8 mouse cellular contexts compared by ENCODE assay signal in genomic region chr6:85586805-85587367, GRCm38 (mm10). TPM values are rescaled to one million over a fixed set of nuclear protein-coding genes. Genes with fewer than 3 reads are reported as not detected.
DNase-seq lines count a peak whose midpoint lies in the region; ATAC-seq and TF ChIP-seq lines count a peak whose summit lies in the region.

No protein-coding gene starts in this region.

- peak; percentile 64 for TF ChIP-seq CTCF in liver, embryonic 14.5 days (IDR thresholded peaks at IDR 0.05; ENCODE audit: low read depth)

- peak overlapping the region; percentile 96; the same call in 1 of the 2 replicates for H3K27ac ChIP-seq in embryonic facial prominence, embryonic 10.5 days (replicated peaks)
- peak overlapping the region; percentile 91; the same call in 1 of the 2 replicates for H3K27ac ChIP-seq in hindbrain, embryonic 16.5 days (ENCODE audit: low read depth, low read length)
- no peak overlapping the region for H3K27ac ChIP-seq in liver, embryonic 14.5 days

- DNase-seq in cerebellum, adult 11 months: peak; percentile 35
- peak; percentile 82 for DNase-seq in ES-CJ7 (ENCODE audit: low read depth, low spot score)
- DNase-seq in embryonic facial prominence, embryonic 10.5 days (ENCODE audit: low spot score): peak; percentile 12
- DNase-seq in liver, embryonic 14.5 days (ENCODE audit: low read depth in 3 of 3, low spot score in 3 of 3): no peak
- DNase-seq in splenic B cell, adult 2 months (ENCODE audit: low read depth, low spot score): peak; percentile 35
- no peak for DNase-seq in gastrocnemius, postnatal 4 days (ENCODE audit: low spot score in 2 of 2)

- no peak for TF ChIP-seq EP300 in liver, embryonic 14.5 days (IDR thresholded peaks at IDR 0.05; ENCODE audit: low read depth)

- H3K9me3 ChIP-seq in embryonic facial prominence, embryonic 10.5 days: no peaks in the 10 kb centered on the region
- no peaks in the 10 kb centered on the region for H3K9me3 ChIP-seq in hindbrain, embryonic 16.5 days (ENCODE audit: control insufficient read depth, low read length)
- no peaks in the 10 kb centered on the region for H3K9me3 ChIP-seq in liver, embryonic 14.5 days (ENCODE audit: control insufficient read depth, low read length)

- peak overlapping the region; percentile 96 for H3K4me3 ChIP-seq in embryonic facial prominence, embryonic 10.5 days
- peak overlapping the region; percentile 97 for H3K4me3 ChIP-seq in hindbrain, embryonic 16.5 days (ENCODE audit: low read length)
- H3K4me3 ChIP-seq in liver, embryonic 14.5 days (ENCODE audit: insufficient read depth in 1 of 2, low read depth in 2 of 2, low read length in 2 of 2): peak overlapping the region in 1 of 2 experiments; percentile 92; a peak in 2 of 4 replicates

- 24% methylated on average over 9 of the region's 9 CpGs for WGBS in embryonic facial prominence, embryonic 10.5 days
- WGBS in hindbrain, embryonic 16.5 days: 32% methylated on average over 9 of the region's 9 CpGs
- WGBS in liver, embryonic 14.5 days (ENCODE audit: insufficient replicate concordance): 33% methylated on average over 9 of the region's 9 CpGs

- peak overlapping the region; percentile 75 for H3K4me2 ChIP-seq in hindbrain, embryonic 16.5 days (ENCODE audit: low read length)
- H3K4me2 ChIP-seq in liver, embryonic 14.5 days (ENCODE audit: low read depth): peak overlapping the region; percentile 88

- H3K27me3 ChIP-seq in embryonic facial prominence, embryonic 10.5 days (replicated peaks; ENCODE audit: low read depth, poor library complexity, severe bottlenecking): no peaks in the 10 kb centered on the region
- no peaks in the 10 kb centered on the region for H3K27me3 ChIP-seq in hindbrain, embryonic 16.5 days (replicated peaks; ENCODE audit: control insufficient read depth, insufficient read depth, low read length)
- H3K27me3 ChIP-seq in liver, embryonic 14.5 days (ENCODE audit: control insufficient read depth, insufficient read depth, low read length): no peaks in the 10 kb centered on the region
- no peaks in the 10 kb centered on the region for H3K27me3 ChIP-seq in splenic B cell, adult 2 months (ENCODE audit: control insufficient read depth, insufficient read depth, low read length, poor library complexity, severe bottlenecking)

- peaks cover 22% of the 10 kb centered on the region for H3K4me1 ChIP-seq in embryonic facial prominence, embryonic 10.5 days
- H3K4me1 ChIP-seq in hindbrain, embryonic 16.5 days (ENCODE audit: control insufficient read depth, insufficient read depth, low read depth, low read length): peaks cover 17% of the 10 kb centered on the region
- peaks cover 2 to 12% of the 10 kb centered on the region in 2 experiments; a peak in 2 of 4 replicates for H3K4me1 ChIP-seq in liver, embryonic 14.5 days (replicated peaks; ENCODE audit: control insufficient read depth in 2 of 2, insufficient read depth in 2 of 2, low read length in 1 of 2)

- H3K9ac ChIP-seq in hindbrain, embryonic 16.5 days (ENCODE audit: low read depth, low read length): peak overlapping the region; percentile 88; the same call in 1 of the 2 replicates
- H3K9ac ChIP-seq in liver, embryonic 14.5 days (replicated peaks): no peak overlapping the region

- ATAC-seq in cerebellum, adult (ENCODE audit: insufficient number of reproducible peaks, low FRiP score, low TSS enrichment): no peak
- ATAC-seq in hindbrain, embryonic 16.5 days: no peak; the same call in 1 of the 2 replicates
- peak; percentile 25; the same call in 1 of the 2 replicates for ATAC-seq in liver, embryonic 14.5 days (ENCODE audit: insufficient read depth)

- H3K36me3 ChIP-seq in embryonic facial prominence, embryonic 10.5 days (replicated peaks): peaks cover 6% of the 10 kb centered on the region; the same call in 1 of the 2 replicates
- H3K36me3 ChIP-seq in hindbrain, embryonic 16.5 days (ENCODE audit: control insufficient read depth, insufficient read depth, low read length): no peaks in the 10 kb centered on the region
- H3K36me3 ChIP-seq in liver, embryonic 14.5 days (replicated peaks; ENCODE audit: control insufficient read depth, insufficient read depth, low read depth): no peaks in the 10 kb centered on the region
- no peaks in the 10 kb centered on the region for H3K36me3 ChIP-seq in splenic B cell, adult 2 months (ENCODE audit: control insufficient read depth, insufficient read depth, low read length, poor library complexity, severe bottlenecking)

RNA-seq across cellular contexts. Expression of gene Alms1, which starts 0.4 kb away (rescaled TPM):
- polyA plus RNA-seq in embryonic facial prominence, embryonic 10.5 days (2016; fragmentation: Nextera tagmentation; extraction: Ambion mirVana): 10.2 and 11.3 TPM in 2 replicates
- 4.2 and 4.3 TPM in 2 replicates for polyA plus RNA-seq in hindbrain, embryonic 16.5 days (2015; fragmentation: Nextera tagmentation; extraction: Ambion mirVana)
- 1.2 and 1.7 TPM in 2 replicates for polyA plus RNA-seq in liver, embryonic 14.5 days (2012; rRNA removed)
- polyA plus RNA-seq in liver, embryonic 14.5 days (2014; fragmentation: Nextera tagmentation; extraction: Ambion mirVana): 1.8 and 2.1 TPM in 2 replicates
- 1 to 10 TPM; 6.1 to 6.5 TPM for total RNA-seq in gastrocnemius, postnatal 4 days (2021)

Comparison
In these comparisons a context has a peak if more than half of its experiments do, and no peak if none do; other contexts are left out.
1. DNase-seq: peak in cerebellum, adult 11 months (single experiment), ES-CJ7 (single experiment), embryonic facial prominence, embryonic 10.5 days (single experiment) and splenic B cell, adult 2 months (single experiment); none in liver, embryonic 14.5 days (0 of 3) and gastrocnemius, postnatal 4 days (0 of 2).